Mouse (Mus musculus): ENCODE results near the gene Ocln.

Ocln gene

GRCm38 (mm10) chr13:100552369-100553041 lies at the start of gene Ocln:
TSS of gene Ocln (minus strand) at chr13:100552718.
- in situ Hi-C loops (cut with MboI, MseI), result no loop called here

GRCm38 (mm10) chr13:100601034-100601433 lies 48.5 kb upstream of the Ocln start:
- in situ Hi-C loops (cut with MboI, MseI), result loop anchor here in 1 of 2 experiments (25.0 kb wide), 1 partner anchor 1764 kb away; no protein-coding TSS in a partner anchor

- in situ Hi-C loops (cut with MboI, MseI), result loop anchor here in 1 of 2 experiments (25.0 kb wide), 1 partner anchor 1763 kb away; no protein-coding TSS in a partner anchor
Observed at GRCm38 (mm10) chr13:100600317-100600716, 47.8 kb upstream of the Ocln start.

GRCm38 (mm10) chr13:100597284-100597683 lies 44.8 kb upstream of the Ocln start:
- in situ Hi-C loops (cut with MboI, MseI), result no loop called here

GRCm38 (mm10) chr13:100595552-100595885 lies 43.0 kb upstream of the Ocln start:
- in situ Hi-C loops (cut with MboI, MseI), result no loop called here

GRCm38 (mm10) chr13:100594838-100595551 lies 42.5 kb upstream of the Ocln start:
- in situ Hi-C loops (cut with MboI, MseI), result no loop called here

GRCm38 (mm10) chr13:100594041-100594792 lies 41.7 kb upstream of the Ocln start:
- in situ Hi-C loops (cut with MboI, MseI), result no loop called here

GRCm38 (mm10) chr13:100588646-100589045 lies 36.1 kb upstream of the Ocln start:
- in situ Hi-C loops (cut with MboI, MseI), result loop anchor here in 1 of 2 experiments (5.0 kb wide), 1 partner anchor 96 kb away; the partner anchor contains the start of gene Gtf2h2

- in situ Hi-C loops (cut with MboI, MseI), result no loop called here
Observed at GRCm38 (mm10) chr13:100582144-100582543, 29.6 kb upstream of the Ocln start.

- in situ Hi-C loops (cut with MboI, MseI), result no loop called here
Observed at GRCm38 (mm10) chr13:100581701-100582100, 29.2 kb upstream of the Ocln start.

- in situ Hi-C loops (cut with MboI, MseI), result no loop called here
Observed at GRCm38 (mm10) chr13:100579951-100580350, 27.4 kb upstream of the Ocln start.

- in situ Hi-C loops (cut with MboI, MseI), result no loop called here
Observed at GRCm38 (mm10) chr13:100579220-100579619, 26.7 kb upstream of the Ocln start.

- in situ Hi-C loops (cut with MboI, MseI), result no loop called here
Observed at GRCm38 (mm10) chr13:100575950-100576349, 23.4 kb upstream of the Ocln start.

- in situ Hi-C loops (cut with MboI, MseI), result no loop called here
Observed at GRCm38 (mm10) chr13:100570713-100571112, 18.2 kb upstream of the Ocln start.

- in situ Hi-C loops (cut with MboI, MseI), result loop anchor here (5.0 kb wide), 2 partner anchors 41 to 49 kb away; partner anchors contain the start of gene Marveld2 (in 1 of the 2)
Observed at GRCm38 (mm10) chr13:100568359-100568758, 15.8 kb upstream of the Ocln start.

- in situ Hi-C loops (cut with MboI, MseI), result no loop called here
Observed at GRCm38 (mm10) chr13:100559449-100559848, 6.9 kb upstream of the Ocln start.

GRCm38 (mm10) chr13:100557011-100557410 lies 4.5 kb upstream of the Ocln start:
- in situ Hi-C loops (cut with MboI, MseI), result no loop called here

- in situ Hi-C loops (cut with MboI, MseI), result no loop called here
Observed at GRCm38 (mm10) chr13:100553042-100553437, 522 bp upstream of the Ocln start.

GRCm38 (mm10) chr13:100552009-100552368 lies 529 bp downstream of the Ocln start:
- in situ Hi-C loops (cut with MboI, MseI), result no loop called here

GRCm38 (mm10) chr13:100551371-100552008 lies 1.0 kb downstream of the Ocln start:
- in situ Hi-C loops (cut with MboI, MseI), result no loop called here

- in situ Hi-C loops (cut with MboI, MseI), result no loop called here
Observed at GRCm38 (mm10) chr13:100547269-100547668, 5.2 kb downstream of the Ocln start.

- in situ Hi-C loops (cut with MboI, MseI), result no loop called here
Observed at GRCm38 (mm10) chr13:100545510-100545909, 7.0 kb downstream of the Ocln start.
